Mouse (Mus musculus): ENCODE measurements around the gene Rhcg.

The Rhcg gene

GRCm38 (mm10) chr7:79548893-79549555, 68.4 kb downstream of the Rhcg start:
- no peak for DNase-seq (ENCODE audit: low read depth)

DNA sequence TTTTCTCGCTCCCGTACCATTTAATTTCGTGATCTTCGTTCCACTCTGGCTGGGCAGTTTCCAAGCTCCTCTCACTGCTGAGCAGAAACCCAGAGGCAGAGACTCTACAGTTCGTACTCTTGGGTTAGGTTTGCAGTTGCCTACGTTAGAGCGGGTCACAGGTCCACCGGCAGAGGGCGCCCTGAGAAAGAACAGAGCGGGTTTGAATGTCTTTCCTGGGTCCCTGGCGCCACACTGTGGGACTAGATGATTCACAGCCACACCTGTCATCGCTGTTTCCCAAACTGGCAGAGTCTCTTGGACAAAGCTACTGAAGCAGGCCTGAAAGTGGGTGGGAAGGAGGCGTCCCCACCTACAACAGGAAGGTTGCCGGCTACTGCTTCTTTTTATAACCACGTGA, 70.4 kb downstream of the Rhcg start:
- peak; percentile 68 for DNase-seq (ENCODE audit: low read depth)

- DNase-seq (ENCODE audit: low read depth): no peak
Measured at GRCm38 (mm10) chr7:79545066-79545400, 72.4 kb downstream of the Rhcg start.

DNA sequence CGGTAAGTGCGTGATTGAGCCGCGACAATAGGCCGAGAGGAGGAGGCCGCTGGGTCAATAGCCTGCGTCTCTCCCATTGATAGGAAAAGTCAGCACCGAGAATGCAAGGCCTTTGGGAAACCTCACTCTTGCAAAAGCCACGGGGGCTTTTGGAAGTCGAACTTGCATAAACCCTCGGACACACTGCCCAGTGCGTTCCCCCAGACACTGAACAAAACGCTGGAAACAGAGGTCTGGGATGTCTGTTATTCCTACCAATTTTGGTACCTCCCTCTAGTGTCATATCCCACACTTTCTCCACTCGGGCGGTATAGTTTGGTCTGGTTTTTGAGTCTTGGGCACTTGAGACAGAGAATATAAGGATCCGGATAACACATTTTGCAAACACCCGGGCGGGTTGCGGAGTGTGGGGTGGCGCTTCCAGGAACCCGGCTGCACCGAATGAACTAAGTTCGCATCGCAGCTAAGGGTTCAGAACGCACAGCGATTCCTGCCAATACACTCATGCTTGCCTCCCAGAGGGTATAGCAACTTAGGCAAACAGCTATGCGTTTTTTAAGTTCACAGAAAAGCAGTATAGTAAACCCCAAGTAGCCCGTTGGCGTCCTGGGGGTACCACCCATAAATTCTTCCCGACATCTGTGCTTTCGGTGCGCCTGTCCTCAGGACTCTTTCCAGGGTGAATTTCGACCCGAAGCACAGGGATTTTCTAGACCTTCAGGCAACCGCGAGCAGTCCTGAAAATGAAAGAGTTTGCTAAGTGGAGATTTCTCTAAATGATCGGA, 73.0 kb downstream of the Rhcg start:
- DNase-seq (ENCODE audit: low read depth): no peak
